Mouse (Mus musculus) fat pad, adult 2 months (tissue): ENCODE results near the gene Flywch1.

ENCODE experiments used
- DNase-seq: peaks from one replicate; pipeline ENCODE4 v3.0.0-alpha.2; 2011; ENCODE audit warnings: low read depth, low spot score; ENCODE audit errors: extremely low read depth

Gene Flywch1

GRCm38 (mm10) chr17:23771284-23772218 lies at the start of gene Flywch1:
TSS of gene Flywch1 (minus strand) at chr17:23771602.
- peak; percentile 92 for DNase-seq

GRCm38 (mm10) chr17:23820731-23821130 lies 49.3 kb upstream of the Flywch1 start:
- no peak for DNase-seq

- DNase-seq: no peak
Measured at GRCm38 (mm10) chr17:23819235-23819634, 47.8 kb upstream of the Flywch1 start.

- DNase-seq: no peak
Measured at GRCm38 (mm10) chr17:23818579-23818978, 47.2 kb upstream of the Flywch1 start.

GRCm38 (mm10) chr17:23815641-23816040 lies 44.2 kb upstream of the Flywch1 start:
- no peak for DNase-seq

- DNase-seq: no peak
Measured at GRCm38 (mm10) chr17:23807918-23808317, 36.5 kb upstream of the Flywch1 start.

GRCm38 (mm10) chr17:23806867-23807266 lies 35.5 kb upstream of the Flywch1 start:
- no peak for DNase-seq

- no peak for DNase-seq
Measured at GRCm38 (mm10) chr17:23804426-23805085, 33.2 kb upstream of the Flywch1 start.

GRCm38 (mm10) chr17:23803366-23804041 lies 32.1 kb upstream of the Flywch1 start:
- DNase-seq: no peak

GRCm38 (mm10) chr17:23802746-23803365 lies 31.5 kb upstream of the Flywch1 start:
- DNase-seq: peak; percentile 96

GRCm38 (mm10) chr17:23801627-23802026 lies 30.2 kb upstream of the Flywch1 start:
- no peak for DNase-seq

- no peak for DNase-seq
Measured at GRCm38 (mm10) chr17:23797316-23797715, 25.9 kb upstream of the Flywch1 start.

GRCm38 (mm10) chr17:23795323-23795722 lies 23.9 kb upstream of the Flywch1 start:
- DNase-seq: no peak

- DNase-seq: no peak
Measured at GRCm38 (mm10) chr17:23791079-23791357, 19.6 kb upstream of the Flywch1 start.

- no peak for DNase-seq
Measured at GRCm38 (mm10) chr17:23790269-23791078, 19.1 kb upstream of the Flywch1 start, which contains the start of gene Srrm2. TSS of gene Srrm2 (plus strand) at chr17:23790532.

GRCm38 (mm10) chr17:23789749-23790268 lies 18.4 kb upstream of the Flywch1 start:
- DNase-seq: no peak

GRCm38 (mm10) chr17:23788973-23789372 lies 17.6 kb upstream of the Flywch1 start:
- DNase-seq: no peak

- DNase-seq: no peak
Measured at GRCm38 (mm10) chr17:23786510-23786931, 15.1 kb upstream of the Flywch1 start.

GRCm38 (mm10) chr17:23785561-23786471 lies 14.4 kb upstream of the Flywch1 start, which contains the start of gene Flywch2:
TSS of gene Flywch2 (minus strand) at chr17:23786081.
- DNase-seq: no peak
